Mouse (Mus musculus): ENCODE data around the gene Ppard.
"Not testable (repeated sequence)": the region's sequence is repeated elsewhere in the genome, so short reads cannot be mapped to it uniquely, and the experiment has no call there.

Gene Ppard

DNA sequence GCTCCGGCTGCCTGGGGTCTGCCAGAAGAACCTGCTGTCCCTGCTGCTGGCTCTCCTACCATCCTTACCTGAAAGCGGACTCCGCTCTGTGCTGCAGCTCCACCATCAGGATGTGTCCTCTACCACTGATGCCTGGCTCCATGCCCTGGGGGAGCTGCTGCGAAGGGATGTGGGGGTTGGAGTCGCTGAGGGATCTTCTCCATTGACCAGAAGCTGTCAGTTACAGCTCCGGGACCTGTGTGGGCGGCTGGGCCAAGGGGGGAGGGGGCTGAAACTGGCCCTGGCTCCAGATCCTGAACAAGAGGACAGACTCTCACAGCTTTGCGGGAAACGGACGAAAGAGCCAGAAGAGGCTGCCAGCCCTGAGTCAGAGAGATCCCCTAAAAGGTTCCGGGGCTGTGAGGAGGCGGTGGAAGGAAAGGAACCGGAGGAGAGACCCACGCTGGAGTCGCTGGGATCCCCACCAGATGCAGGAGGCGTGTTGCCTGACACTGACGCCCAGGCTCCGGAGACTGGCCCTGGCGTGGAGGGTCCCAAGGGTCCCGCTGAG is 83.2 kb downstream of the Ppard start:
- no peak for DNase-seq (ENCODE audit: low read depth)

DNA sequence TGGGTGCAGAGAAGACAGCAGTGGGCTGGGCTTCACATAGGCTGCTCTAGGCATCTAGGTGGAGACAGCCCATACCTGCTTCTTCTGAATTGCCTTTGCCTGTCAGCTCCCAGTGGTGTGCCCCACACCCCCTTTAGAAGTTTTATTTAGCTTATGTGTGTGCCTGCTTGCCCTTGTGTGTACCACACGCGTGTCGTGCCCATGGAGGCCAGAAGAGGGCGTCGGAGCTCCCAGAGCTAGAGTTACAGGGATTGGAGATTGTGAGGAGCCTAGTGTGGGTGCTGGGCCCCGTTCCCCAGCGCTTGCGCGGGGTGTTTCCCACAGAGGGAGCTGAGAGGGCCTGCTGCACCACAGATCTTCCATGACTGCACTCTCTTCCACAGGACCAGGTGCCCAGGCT is 84.0 kb downstream of the Ppard start:
- no peak for DNase-seq (ENCODE audit: low read depth)

DNA sequence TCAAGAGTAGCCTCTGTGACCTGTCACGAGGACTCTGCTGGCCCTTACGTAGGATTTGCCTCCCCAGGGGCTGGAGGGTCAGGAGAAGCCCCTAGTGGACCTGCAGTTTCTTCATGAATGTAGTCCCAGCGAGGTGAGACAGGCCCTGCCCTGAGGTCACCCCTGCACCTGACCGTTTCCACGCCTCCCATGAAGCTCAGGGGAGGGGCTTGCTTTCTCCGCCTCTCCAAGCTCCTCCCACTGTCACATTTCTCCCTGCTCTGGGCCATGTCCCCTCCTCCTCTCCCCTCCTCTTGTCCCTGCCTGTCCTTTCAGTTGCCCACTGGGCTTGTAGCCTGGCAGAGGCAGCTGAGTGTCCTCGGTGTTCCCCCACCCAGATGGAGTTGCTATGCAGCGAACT is 84.6 kb downstream of the Ppard start:
- no peak for DNase-seq (ENCODE audit: low read depth)

DNA sequence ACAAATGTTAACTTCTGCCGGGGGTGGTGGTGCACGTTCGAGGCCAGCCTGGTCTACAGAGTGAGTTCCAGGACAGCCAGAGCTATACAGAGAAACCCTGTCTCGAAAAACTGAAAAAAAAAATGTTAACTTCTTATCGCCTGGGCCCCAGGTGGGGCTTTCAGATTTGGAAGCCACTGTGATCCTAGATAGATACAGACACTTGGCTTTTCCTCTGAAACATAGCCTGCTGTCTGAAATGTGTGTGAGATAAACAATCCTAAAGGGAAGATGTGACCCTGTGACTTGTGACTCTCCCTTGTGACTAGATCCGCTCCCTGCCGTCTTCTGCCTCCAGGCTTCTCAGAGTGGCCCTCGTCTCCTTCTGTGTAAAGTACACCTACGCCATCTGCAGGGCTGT is 85.2 kb downstream of the Ppard start:
- no peak for DNase-seq (ENCODE audit: low read depth)

DNA sequence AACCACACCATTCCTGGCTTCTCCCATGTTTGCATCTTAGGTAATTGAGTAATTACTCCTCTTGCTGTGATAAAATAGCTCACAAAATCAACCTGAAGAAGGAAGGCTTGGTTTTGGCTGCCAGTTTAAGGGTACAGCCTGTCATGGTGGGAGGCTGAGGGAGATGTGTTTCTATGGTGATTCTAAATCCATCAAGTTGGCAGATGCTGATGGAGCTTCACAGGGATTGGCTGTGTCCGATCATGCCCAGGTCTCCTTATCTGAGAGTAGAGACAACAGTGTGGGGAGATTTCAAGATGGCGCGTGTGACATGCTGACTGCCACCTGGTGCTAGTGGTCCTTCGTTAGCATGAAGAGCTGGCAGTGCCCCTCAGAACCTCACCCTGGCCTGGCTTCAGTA is 89.2 kb downstream of the Ppard start:
- no peak for DNase-seq (ENCODE audit: low read depth)

DNA sequence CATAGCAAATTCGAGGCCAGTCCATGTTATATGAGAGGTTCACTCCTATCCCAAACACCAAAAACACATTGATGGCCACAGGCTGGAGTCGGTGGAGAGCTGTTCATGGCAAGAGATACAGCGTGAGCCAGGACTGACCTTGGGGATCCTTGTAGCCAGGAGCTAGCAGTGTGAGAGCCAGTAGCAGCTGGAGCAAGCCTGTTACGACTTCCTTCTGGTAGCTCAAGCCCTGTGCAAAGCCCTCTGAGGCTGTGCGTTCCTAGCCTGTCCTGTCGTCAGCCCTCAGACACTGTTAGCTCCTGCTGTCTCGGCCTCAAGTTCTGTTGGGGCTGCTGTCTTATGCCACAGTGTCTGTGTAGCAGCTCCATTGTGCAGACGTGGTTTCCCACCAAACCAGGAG is 91.3 kb downstream of the Ppard start:
- no peak for DNase-seq (ENCODE audit: low read depth)

DNA sequence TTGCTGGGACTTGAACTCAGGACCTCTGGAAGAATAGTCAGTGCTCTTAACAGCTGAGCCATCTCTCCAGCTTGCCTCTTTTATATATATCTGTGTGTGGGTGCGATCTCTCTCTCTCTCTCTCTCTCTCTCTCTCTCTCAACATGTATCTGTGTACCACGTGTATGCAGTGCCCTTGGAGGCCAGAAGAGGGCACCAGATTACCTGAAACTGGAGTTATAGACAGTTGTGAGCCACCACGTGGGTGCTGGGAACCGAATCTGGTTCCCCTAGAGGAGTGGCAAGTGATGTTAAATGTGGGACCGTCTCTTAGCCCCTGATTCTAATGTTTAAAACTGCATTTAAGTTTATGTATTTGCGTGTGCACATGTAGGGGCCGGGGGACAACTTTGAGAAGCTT is 91.9 kb downstream of the Ppard start:
- peak; percentile 38 for DNase-seq (ENCODE audit: low read depth)

DNA sequence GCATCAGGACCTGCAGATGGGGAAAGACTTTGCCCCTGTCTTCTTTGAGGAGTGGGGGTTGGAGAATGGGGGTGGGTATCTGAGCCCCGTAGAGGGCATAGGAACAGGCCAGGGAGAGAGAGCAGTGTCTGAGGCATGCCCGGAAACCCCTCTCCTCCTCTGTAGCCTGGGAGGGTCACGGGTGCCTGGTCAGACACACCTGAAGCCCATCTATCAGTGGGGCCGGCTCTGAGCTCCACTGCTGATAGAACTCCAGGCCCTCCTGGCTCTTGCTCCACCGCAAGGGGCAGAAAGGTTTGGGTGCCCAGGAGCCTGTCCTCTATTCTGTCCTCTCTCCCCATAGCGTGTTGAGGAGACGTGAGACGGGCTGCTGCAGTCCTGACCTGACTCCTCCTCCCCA is 93.3 kb downstream of the Ppard start:
- DNase-seq (ENCODE audit: low read depth) = no peak

DNA sequence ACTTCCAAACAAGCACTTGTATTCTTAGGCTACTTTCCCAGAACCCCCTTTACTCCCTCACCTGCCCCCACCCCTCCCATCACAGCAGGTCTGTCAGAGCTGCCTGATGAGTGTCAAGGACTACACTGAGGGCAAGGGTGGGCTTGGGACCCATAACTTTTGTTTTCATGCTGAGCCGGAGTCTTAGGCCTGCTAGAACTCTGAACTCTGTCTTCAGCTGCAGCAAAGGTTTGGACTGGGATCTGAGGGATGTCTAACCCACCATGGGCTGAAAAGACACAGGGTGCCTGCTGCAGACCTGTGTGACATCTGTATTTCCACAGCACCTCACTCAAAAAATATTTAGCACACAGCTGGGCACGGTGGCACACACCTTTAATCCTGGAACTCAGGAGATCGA is 94.5 kb downstream of the Ppard start:
- no peak for DNase-seq (ENCODE audit: low read depth)

DNA sequence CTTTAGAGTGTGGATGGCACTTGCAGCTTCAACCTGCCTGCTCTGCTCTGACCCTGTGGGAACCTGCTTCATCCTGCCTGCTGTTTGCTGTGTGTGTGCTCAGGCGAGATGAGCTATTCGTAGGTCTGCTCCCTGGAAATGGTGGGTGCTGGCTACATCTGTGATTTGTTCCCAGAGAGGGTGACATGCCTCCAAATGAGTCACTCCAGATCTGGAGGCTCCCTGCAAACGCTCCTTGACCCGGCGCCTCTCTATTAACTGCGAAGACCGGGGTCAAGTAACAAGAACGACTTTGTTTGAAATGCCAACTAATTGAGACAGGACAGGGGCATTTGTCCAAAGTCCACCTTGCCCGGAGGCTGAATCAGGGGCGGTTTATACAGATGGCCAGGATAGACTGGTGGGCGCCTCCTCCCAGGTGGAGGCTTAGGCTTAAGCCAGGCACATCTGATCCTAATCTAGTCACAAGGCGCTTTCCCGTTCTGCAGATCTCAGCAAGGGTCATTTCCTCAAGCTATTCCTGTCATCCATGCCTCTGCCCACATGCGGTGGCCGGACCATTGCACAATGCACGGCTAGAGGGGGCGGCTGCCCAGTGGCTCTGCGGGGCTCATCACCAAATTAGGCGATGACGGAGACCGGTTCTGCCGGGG is 95.3 kb downstream of the Ppard start:
- DNase-seq (ENCODE audit: low read depth) = no peak

DNA sequence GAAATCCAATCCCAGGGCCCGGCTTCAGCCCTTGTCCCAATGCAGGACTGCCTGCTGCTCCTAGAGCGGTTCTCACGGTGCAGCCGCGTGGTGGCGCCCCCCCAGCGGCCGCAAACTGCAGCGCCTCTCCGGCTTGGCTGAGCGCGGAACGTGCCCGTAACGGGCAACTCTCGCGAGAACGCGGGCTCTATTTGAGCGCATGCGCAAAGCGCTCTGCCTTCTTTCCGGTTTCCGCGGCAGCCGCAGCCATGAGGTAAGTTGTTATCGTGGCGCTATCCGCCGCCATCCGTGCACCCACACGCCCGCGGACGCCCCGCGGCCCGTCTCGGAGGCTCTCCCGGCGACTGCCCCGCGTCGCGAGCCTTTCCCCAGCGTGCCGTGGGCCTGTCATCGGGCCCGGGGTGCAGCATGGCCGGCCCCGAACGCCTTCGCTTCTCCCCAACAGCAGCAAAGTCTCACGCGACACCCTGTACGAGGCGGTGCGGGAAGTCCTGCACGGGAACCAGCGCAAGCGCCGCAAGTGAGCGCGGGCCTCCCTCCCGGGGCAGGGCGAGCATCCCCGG is 95.9 kb downstream of the Ppard start, which contains the start of gene Rpl10a:
Rpl10a (plus strand) TSS at position 106 of the 563 bp plus-strand sequence.
- DNase-seq (ENCODE audit: low read depth) = peak; percentile 99

DNA sequence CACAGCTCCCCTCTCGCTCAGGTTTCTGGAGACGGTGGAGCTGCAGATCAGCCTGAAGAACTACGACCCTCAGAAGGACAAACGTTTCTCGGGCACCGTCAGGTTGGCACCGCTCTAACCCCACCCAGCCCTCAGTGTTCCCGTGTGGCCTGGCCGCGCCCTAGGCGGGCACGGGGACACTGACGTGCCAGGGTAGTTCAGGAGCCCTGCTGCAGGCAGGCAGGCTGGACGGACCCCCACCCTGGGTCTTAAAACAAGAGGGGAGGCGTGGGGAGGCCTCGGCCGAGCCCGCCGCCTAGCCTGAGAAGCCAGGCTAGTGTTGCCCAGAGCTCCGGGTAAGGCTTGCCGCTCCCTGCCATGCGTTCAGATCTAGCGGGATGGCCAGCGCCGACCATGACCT is 96.4 kb downstream of the Ppard start:
- DNase-seq (ENCODE audit: low read depth) = no peak

DNA sequence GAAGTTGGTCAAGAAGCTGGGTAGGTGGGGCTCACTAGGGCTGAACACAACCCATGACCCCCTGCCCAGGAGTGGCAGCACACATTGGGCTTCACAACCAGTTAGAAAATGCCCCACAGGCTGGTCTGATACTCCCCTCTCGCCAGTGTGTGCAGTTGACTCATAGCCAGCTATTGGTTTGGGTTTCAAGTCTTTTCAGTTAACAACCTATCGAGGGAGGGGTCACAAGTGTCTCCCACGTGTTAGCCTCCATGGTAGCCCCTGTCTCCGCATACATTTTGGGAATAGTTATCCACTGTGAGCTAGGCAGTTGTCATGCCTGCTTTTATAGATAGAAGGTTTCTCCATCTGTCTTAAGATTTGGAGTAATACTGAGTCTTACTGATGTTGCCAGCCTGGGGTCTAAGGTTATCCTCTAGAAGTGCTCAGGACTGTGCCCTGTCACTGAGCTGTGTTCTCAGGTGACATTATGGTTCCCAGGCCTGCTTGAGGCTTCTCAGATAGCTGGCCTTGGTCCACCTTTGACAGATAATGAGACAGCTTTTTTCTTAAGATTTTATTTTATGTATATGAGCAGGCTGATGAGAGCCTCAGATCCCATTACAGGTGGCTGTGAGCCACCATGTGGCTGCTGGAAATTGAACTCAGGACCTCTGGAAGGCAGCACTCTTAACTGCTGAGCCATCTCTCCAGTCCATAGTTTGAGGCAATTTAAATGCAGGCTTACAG is 97.2 kb downstream of the Ppard start:
- peak; percentile 49 for DNase-seq (ENCODE audit: low read depth)

DNA sequence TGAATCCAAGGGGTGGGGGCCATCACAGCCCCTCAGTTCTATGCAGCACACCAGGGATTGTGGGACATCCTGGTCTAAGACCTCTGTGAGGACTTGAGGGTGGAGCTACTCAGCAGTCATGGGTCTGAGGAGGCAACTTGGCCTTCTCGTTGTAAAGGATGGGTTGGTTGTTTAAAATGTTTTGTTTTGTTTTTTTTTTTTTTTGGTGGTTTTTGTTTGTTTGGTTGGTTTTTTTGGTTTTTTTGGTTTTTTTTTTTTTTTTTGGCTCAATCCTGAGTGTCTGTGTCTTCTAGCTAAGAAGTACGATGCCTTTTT is 97.7 kb downstream of the Ppard start:
- no peak for DNase-seq (ENCODE audit: low read depth)

DNA sequence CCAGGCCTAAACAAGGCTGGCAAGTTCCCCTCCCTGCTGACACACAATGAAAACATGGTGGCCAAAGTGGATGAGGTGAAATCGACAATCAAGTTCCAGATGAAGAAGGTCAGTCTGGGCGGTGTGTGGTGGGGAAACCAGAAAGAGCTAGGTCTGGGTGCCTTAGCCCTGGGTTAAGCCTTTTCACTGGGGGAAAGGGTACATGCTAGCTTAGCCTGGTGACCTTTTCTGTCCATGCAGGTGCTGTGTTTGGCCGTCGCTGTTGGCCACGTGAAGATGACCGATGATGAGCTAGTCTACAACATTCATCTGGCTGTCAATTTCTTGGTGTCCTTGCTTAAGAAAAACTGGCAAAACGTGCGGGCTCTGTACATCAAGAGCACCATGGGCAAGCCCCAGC is 98.1 kb downstream of the Ppard start:
- not testable (repeated sequence) for DNase-seq (ENCODE audit: low read depth)

DNA sequence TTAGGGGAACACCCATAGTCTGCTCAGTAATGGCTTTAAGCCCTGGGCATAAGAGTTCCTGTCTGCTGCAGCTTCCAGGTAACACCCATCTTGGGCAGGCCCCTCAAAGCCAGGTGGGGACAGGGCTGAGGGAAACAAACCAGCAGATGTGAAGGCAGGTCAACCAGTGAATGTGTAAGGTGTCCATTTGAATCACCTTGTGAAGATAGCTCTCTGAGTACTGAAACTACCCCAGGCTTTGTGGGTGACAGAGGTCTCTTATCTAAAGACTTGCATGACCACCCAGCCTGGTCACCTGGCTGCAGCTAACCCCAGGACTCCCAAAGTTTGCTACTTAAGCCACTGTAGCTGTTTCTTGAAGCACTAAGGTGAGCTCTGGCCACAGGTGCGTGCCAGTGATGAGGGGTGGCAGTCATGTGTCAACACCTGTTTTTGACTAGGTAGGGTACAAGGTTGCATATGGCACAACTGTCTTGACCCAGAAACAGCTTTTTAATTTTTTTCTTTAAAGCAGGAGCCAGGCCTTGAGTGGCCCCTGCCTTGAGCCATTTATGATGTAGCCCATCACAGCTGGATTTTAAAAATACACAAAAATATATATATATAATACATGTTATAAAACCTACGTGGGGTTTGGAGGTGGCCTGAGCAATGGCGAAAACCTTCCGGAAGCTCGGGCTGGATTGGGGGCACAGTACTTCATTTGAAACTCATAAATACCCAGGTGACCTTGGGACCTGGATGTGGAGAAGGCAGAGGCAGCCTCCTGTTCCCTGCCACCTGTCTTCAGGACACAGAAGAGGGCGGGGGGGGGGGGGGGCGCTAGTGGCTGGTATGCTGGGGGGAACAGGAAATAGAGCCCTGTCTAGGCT is 99.0 kb downstream of the Ppard start:
- DNase-seq (ENCODE audit: low read depth) = no peak

DNA sequence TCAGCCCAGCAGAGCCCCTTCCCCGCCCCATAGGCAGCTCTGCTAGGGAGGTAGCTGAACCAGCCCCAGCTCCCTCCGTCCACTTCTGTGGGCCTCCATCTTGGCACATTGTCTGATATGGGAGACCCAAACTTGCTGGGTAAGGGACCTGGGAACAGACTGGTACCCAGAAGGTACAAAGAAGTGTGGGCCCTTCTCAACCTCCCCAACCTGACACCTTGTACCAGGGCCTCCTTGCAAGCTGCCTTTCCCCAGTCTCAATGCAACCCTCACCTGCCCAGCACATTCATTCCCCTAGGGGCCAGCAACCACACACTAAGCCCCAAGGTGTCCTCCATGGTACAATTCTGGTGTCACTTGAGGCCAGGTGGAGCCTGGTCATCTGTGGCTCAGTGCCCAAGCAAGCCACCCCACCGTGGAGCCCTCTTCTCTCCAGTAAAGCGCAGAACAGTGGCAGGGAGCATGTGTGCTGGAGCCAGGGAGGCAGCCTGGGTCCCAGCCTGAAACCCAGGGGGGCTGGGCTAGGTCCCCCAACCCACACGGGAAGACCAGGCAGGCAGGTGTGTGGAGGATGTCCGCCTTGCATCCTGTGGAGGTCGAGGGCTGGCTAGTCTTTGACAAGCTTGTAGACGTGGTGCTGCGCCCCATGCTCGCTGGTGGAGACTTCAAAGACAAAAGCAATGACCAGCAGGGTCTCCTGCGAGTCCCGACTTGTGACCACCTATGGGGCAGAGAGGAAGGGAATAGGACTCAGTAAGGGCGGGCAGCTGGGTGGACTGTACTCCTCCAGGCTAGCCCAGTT is 99.8 kb downstream of the Ppard start:
- DNase-seq (ENCODE audit: low read depth) = no peak

DNA sequence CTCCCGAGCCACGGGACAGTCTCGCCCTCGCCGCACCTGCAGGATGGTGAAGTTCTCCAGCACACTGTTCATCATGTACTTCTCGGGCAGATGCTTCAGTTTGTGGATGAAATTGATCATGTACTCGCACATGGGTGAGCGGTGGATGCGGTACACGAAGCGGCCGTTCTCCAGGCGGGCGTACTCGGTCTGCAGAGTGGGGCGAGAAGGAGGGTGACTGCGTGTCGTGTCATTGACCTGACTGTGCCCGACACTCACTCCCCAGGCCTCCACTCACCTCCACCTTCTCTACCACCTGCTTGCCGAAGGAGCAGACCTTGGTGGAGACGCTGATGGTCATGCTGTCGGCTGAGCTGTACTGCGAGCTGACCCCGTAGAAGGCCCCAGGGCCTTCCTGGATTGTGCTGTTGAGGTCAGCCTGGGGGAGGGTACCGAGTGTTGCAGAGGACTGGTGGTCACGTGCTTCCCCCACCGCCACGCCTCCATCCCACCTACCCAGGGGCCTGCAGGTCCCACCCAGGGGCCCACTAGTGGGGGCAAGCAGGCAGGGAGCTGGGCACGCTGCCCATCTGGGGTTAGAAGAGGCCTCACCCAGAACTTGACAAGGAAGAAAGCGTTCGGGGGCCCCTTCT is 100.5 kb downstream of the Ppard start:
- no peak for DNase-seq (ENCODE audit: low read depth)

DNA sequence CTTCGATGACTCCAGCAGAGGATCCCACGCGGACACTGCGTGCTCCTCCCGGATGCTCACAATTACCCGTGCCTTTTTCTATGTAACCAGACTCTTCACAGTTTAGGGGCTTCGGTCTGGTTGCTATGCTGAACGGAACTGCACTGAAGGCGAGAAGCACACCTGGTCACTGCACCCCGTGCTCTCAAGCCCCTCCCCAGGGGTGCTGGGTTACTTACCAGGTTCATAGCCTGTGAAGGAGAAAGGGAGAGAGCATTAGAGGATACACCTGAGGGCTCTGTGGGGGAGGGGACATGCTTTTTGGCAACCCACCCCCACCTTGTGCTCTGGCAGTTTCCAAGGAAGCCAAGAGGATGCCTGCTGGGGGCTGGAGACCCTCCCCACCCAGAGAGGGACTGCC is 102.8 kb downstream of the Ppard start:
- no peak for DNase-seq (ENCODE audit: low read depth)

DNA sequence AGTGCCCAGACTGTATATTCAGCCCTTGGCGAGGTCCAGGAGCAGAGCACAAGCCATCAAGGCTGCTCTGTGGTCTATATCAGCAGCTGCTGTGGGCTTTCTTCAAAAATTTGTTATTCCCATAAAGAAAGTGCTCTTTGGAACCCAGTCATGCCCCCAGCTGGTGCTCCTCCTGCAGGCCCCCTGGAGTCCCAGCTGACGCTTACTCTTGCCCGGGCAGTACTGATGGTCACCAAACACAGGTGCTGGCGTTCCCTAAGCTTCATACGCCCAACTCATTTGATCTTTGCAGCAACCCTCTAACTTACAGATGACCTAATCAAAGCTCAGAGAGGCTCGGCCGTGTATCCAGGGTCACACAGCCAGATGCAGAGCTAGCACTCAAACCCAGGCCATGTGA is 105.0 kb downstream of the Ppard start:
- no peak for DNase-seq (ENCODE audit: low read depth)

DNA sequence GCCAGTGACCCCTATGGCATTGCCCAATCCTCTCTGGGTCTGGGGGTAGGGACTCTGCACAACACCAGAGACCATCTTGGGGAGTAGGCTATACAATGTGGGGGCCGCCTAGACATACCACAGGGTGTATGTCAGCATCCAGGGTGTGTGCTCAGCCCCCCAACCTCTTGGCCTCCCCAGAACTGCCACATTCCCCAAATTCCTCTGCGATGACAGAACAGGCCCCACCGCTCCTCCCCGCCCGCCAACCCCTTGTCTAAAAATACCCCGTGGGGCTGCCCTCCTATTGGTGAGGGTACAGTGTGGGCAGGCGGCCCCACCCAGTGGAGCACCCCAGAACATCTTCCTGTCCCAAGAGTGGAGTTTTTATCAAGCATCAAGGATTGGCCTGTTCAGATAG is 108.1 kb downstream of the Ppard start:
- DNase-seq (ENCODE audit: low read depth) = no peak

All from induced T-regulatory cell, adult 2 months (primary cell).